Mouse (Mus musculus): ENCODE measurements around the gene Gm6337. TPM values are rescaled to one million over a fixed set of nuclear protein-coding genes. Genes with fewer than 3 reads are reported as not detected.
"Not testable (repeated sequence)": the region's sequence is repeated elsewhere in the genome, so short reads cannot be mapped to it uniquely, and the experiment has no call there.

The Gm6337 gene
- polyA plus RNA-seq (2012; rRNA removed), result not detected in 2 replicates

GRCm38 (mm10) chr14:6058167-6058566 lies at the start of gene Gm6337:
Gene Gm6337 (minus strand): TSS chr14:6058267.
- not testable (repeated sequence) for H3K4me1 ChIP-seq (ENCODE audit: control insufficient read depth, insufficient read depth, low read length); H3K27me3 ChIP-seq (ENCODE audit: control insufficient read depth, insufficient read depth, low read length); H3K27ac ChIP-seq (ENCODE audit: insufficient read depth, low read length); H3K4me3 ChIP-seq (replicated peaks; ENCODE audit: insufficient read depth, low read depth, low read length); DNase-seq
- WGBS, result 76% methylated on average over 4 of the region's 4 CpGs

GRCm38 (mm10) chr14:6107500-6107899 lies 49.4 kb upstream of the Gm6337 start:
- H3K4me3 ChIP-seq (replicated peaks; ENCODE audit: insufficient read depth, low read depth, low read length); H3K27ac ChIP-seq (ENCODE audit: insufficient read depth, low read length); H3K4me1 ChIP-seq (ENCODE audit: control insufficient read depth, insufficient read depth, low read length); H3K27me3 ChIP-seq (ENCODE audit: control insufficient read depth, insufficient read depth, low read length): not testable (repeated sequence)
- WGBS, result 7% methylated on average over 9 of the region's 9 CpGs
- peak in 1 of 2 experiments; percentile 5 for DNase-seq

- not testable (repeated sequence) for H3K4me3 ChIP-seq (replicated peaks; ENCODE audit: insufficient read depth, low read depth, low read length); H3K27ac ChIP-seq (ENCODE audit: insufficient read depth, low read length); H3K4me1 ChIP-seq (ENCODE audit: control insufficient read depth, insufficient read depth, low read length); DNase-seq; H3K27me3 ChIP-seq (ENCODE audit: control insufficient read depth, insufficient read depth, low read length)
- WGBS, result 88% methylated on average over 3 of the region's 3 CpGs
These were observed 35.8 kb upstream of the Gm6337 start, which contains the start of gene Gm8206 for GRCm38 (mm10) chr14:6093842-6094241. Gene Gm8206 (minus strand): TSS chr14:6093942.

Other genes with a start within 250 kb of the Gm6337 start
- gene Gm3424, start 227.9 kb downstream of the Gm6337 start, polyA plus RNA-seq (2012; rRNA removed), result not detected in 2 replicates
- gene Gm8237, start 177.9 kb downstream of the Gm6337 start, polyA plus RNA-seq (2012; rRNA removed), result 0.65 and 0.80 TPM in 2 replicates
- 2.2 and 2.9 TPM in 2 replicates for gene Gm3248, start 96.5 kb downstream of the Gm6337 start, polyA plus RNA-seq (2012; rRNA removed)
- not detected in 2 replicates for gene Gm3453, start 79.1 kb downstream of the Gm6337 start, polyA plus RNA-seq (2012; rRNA removed)
- 0.57 and 1.0 TPM in 2 replicates for gene Gm8206, start 35.7 kb upstream of the Gm6337 start, polyA plus RNA-seq (2012; rRNA removed)
- gene Gm3468, start 50.4 kb upstream of the Gm6337 start, polyA plus RNA-seq (2012; rRNA removed), result 2.1 and 2.7 TPM in 2 replicates
- not detected in 2 replicates for gene Gm3476, start 67.5 kb upstream of the Gm6337 start, polyA plus RNA-seq (2012; rRNA removed)
- not detected in 2 replicates for gene Gm21560, start 161.0 kb upstream of the Gm6337 start, polyA plus RNA-seq (2012; rRNA removed)
- 0.32 and 0.33 TPM in 2 replicates for gene Gm3411, start 229.0 kb upstream of the Gm6337 start, polyA plus RNA-seq (2012; rRNA removed)
- gene Gm21103, start 246.6 kb upstream of the Gm6337 start, polyA plus RNA-seq (2012; rRNA removed), result not detected in 2 replicates